Mouse (Mus musculus): ENCODE measurements around the gene Ing5. TPM values are rescaled to one million over a fixed set of nuclear protein-coding genes. Genes with fewer than 3 reads are reported as not detected.
A peak's percentile ranks its signal among the peaks of the same experiment; 100 is the strongest.
"Not testable (repeated sequence)": the region's sequence is repeated elsewhere in the genome, so short reads cannot be mapped to it uniquely, and the experiment has no call there.

The Ing5 gene
- 11.2 and 11.6 TPM in 2 replicates for polyA plus RNA-seq (2014; fragmentation: Nextera tagmentation; extraction: Ambion mirVana)

GRCm38 (mm10) chr1:93803556-93804507, at the start of gene Ing5:
Ing5 (plus strand) TSS chr1:93803965.
- WGBS: under 1% methylated on average over 94 of the region's 94 CpGs

DNA sequence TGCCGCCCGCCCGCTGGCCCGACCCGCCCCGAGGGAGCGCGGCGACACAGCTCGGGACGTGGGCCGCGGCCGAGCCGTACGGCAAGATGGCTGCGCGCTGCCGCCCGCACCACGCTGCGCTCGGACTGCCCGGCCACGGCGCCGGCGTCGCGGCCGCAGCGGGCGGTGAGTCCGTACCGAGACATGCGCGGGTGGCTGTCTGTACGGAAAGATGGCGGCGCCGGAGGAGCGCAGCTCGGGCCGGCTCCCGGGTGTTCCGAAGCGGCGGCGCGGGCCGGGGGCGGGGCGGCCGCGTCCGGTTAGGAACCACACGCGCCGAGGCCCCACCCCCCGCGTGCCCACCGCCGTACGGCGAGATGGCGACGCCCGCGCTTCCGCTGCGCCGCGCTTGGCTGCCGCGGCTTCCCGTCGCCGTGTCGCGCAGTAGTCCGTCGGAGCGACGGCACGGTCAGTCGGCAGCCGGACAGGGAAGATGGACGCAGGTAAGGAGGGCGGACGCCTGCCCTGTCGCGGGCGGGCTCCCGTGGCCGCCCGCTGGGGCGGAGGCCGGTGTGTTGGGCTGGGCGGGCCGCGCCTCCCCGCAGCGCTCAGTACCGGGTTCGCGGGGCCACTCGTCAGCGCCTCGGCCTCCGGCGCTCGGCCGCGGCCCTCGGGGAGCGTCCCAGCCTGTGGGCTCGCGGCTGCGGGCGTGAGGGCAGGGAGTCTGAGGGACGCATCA, 49.0 kb upstream of the Ing5 start, which contains the start of gene Thap4:
Gene Thap4 (minus strand): TSS at position 292 of the 718 bp plus-strand sequence.
- ATAC-seq (ENCODE audit: insufficient number of reproducible peaks, insufficient read depth, low FRiP score, low read depth): peak; percentile 90
- Histone ChIP-seq H3K9ac (ENCODE audit: low read length) (peak within 1 kb of the TSS; percentile 91), H3K27me3 (ENCODE audit: control insufficient read depth, insufficient read depth, low read length) (no peaks in the 10 kb centered on the region), H3K4me1 (ENCODE audit: control insufficient read depth in 2 of 2, insufficient read depth in 2 of 2, low read length in 2 of 2) (peaks cover 0 to 18% of the 10 kb centered on the region in 2 experiments; a peak in 3 of 4 replicates), H3K4me2 (ENCODE audit: low read length) (peak within 1 kb of the TSS; percentile 85), H3K36me3 (ENCODE audit: control insufficient read depth, insufficient read depth, low read length) (peaks cover 10% of the 10 kb centered on the region), H3K4me3 (ENCODE audit: control insufficient read depth in 1 of 2, insufficient read depth in 1 of 2, low read depth in 1 of 2, low read length in 2 of 2) (peak within 1 kb of the TSS; percentile 62 to 83), H3K27ac (replicated peaks in 1 of 2; ENCODE audit: control insufficient read depth in 1 of 2, insufficient read depth in 1 of 2, low read depth in 2 of 2, low read length in 2 of 2) (peak within 1 kb of the TSS; percentile 68 to 82), H3K9me3 (ENCODE audit: control insufficient read depth, low read length) (no peaks in the 10 kb centered on the region)
- under 1% methylated on average over 86 of the region's 121 CpGs for WGBS

More at GRCm38 (mm10) chr1:93803556-93804507, at the start of gene Ing5:
- Histone ChIP-seq H3K4me3 (ENCODE audit: control insufficient read depth in 1 of 2, insufficient read depth in 1 of 2, low read depth in 1 of 2, low read length in 2 of 2) (peak within 1 kb of the TSS; percentile 80 to 83), H3K9me3 (ENCODE audit: control insufficient read depth, low read length) (no peaks in the 10 kb centered on the region), H3K27me3 (ENCODE audit: control insufficient read depth, insufficient read depth, low read length) (no peaks in the 10 kb centered on the region), H3K9ac (ENCODE audit: low read length) (peak within 1 kb of the TSS; percentile 86), H3K4me2 (ENCODE audit: low read length) (peak within 1 kb of the TSS; percentile 94), H3K36me3 (ENCODE audit: control insufficient read depth, insufficient read depth, low read length) (peaks cover 50% of the 10 kb centered on the region), H3K27ac (replicated peaks in 1 of 2; ENCODE audit: control insufficient read depth in 1 of 2, insufficient read depth in 1 of 2, low read depth in 2 of 2, low read length in 2 of 2) (peak within 1 kb of the TSS; percentile 91 to 98), H3K4me1 (ENCODE audit: control insufficient read depth in 2 of 2, insufficient read depth in 2 of 2, low read length in 2 of 2) (peaks cover 10 to 39% of the 10 kb centered on the region in 2 experiments)
- ATAC-seq (ENCODE audit: insufficient number of reproducible peaks, insufficient read depth, low FRiP score, low read depth): peak; percentile 95

DNA sequence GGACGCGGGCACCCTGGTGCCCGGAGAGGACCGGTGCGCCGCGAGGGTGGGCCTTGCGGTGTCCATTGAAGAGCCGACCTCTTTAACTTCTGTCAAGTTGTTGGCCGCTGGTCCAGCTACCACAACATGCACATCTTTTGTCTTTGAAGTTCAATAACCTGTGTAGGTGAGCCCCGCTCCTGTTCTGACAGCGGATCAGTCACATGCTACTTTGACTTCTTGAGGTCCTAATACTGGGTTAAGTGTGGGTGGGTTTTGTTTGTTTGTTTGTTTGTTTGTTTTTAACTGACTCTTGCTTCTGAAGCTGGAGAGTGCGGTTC, 48.5 kb upstream of the Ing5 start:
- Histone ChIP-seq H3K36me3 (ENCODE audit: control insufficient read depth, insufficient read depth, low read length) (peaks cover 5% of the 10 kb centered on the region), H3K9me3 (ENCODE audit: control insufficient read depth, low read length) (no peaks in the 10 kb centered on the region), H3K9ac (ENCODE audit: low read length) (peak overlapping the region; percentile 91), H3K4me1 (ENCODE audit: control insufficient read depth in 2 of 2, insufficient read depth in 2 of 2, low read length in 2 of 2) (peaks cover 0 to 18% of the 10 kb centered on the region in 2 experiments; a peak in 3 of 4 replicates), H3K4me3 (ENCODE audit: control insufficient read depth in 1 of 2, insufficient read depth in 1 of 2, low read depth in 1 of 2, low read length in 2 of 2) (peak overlapping the region; percentile 62 to 83), H3K4me2 (ENCODE audit: low read length) (peak overlapping the region; percentile 69), H3K27me3 (ENCODE audit: control insufficient read depth, insufficient read depth, low read length) (no peaks in the 10 kb centered on the region), H3K27ac (replicated peaks in 1 of 2; ENCODE audit: control insufficient read depth in 1 of 2, insufficient read depth in 1 of 2, low read depth in 2 of 2, low read length in 2 of 2) (peak overlapping the region; percentile 18 to 82)
- under 1% methylated on average over 13 of the region's 13 CpGs for WGBS
- ATAC-seq (ENCODE audit: insufficient number of reproducible peaks, insufficient read depth, low FRiP score, low read depth): no peak

DNA sequence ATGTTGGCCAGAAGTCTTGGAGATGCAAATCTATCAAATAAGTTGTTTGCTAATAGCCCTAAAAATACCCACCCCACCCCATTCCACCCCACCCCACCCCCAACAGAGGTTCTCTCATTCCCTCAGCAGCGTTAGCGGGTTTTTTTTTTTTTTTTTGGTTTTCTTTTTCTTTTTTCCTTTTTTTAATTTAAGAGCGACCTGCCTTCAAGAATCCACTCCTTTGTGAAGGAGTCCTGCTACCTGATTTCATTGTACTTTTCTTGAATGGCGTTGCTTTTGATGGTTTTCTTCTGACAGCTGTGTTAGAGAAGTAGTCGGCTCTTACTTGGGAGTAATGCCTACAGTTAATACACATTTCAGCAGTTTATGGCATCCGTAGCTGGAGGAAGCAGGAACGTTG, 48.1 kb upstream of the Ing5 start:
- H3K27ac ChIP-seq (replicated peaks in 1 of 2; ENCODE audit: control insufficient read depth in 1 of 2, insufficient read depth in 1 of 2, low read depth in 2 of 2, low read length in 2 of 2): no peak overlapping the region; a peak in 1 of 4 replicates
- H3K9ac ChIP-seq (ENCODE audit: low read length): peak overlapping the region; percentile 91
- H3K4me1 ChIP-seq (ENCODE audit: control insufficient read depth in 2 of 2, insufficient read depth in 2 of 2, low read length in 2 of 2): peaks cover 0 to 18% of the 10 kb centered on the region in 2 experiments; a peak in 3 of 4 replicates
- 32% methylated on average over 7 of the region's 7 CpGs for WGBS
- peak overlapping the region; percentile 62 to 83; a peak in 3 of 4 replicates for H3K4me3 ChIP-seq (ENCODE audit: control insufficient read depth in 1 of 2, insufficient read depth in 1 of 2, low read depth in 1 of 2, low read length in 2 of 2)
- no peaks in the 10 kb centered on the region for H3K9me3 ChIP-seq (ENCODE audit: control insufficient read depth, low read length)
- peaks cover 1% of the 10 kb centered on the region for H3K36me3 ChIP-seq (ENCODE audit: control insufficient read depth, insufficient read depth, low read length)
- no peak for ATAC-seq (ENCODE audit: insufficient number of reproducible peaks, insufficient read depth, low FRiP score, low read depth)
- H3K4me2 ChIP-seq (ENCODE audit: low read length): peak overlapping the region; percentile 69
- no peaks in the 10 kb centered on the region for H3K27me3 ChIP-seq (ENCODE audit: control insufficient read depth, insufficient read depth, low read length)

GRCm38 (mm10) chr1:93756154-93756553, 47.6 kb upstream of the Ing5 start:
- peak overlapping the region; percentile 69; the same call in 1 of the 2 replicates for H3K4me2 ChIP-seq (ENCODE audit: low read length)

DNA sequence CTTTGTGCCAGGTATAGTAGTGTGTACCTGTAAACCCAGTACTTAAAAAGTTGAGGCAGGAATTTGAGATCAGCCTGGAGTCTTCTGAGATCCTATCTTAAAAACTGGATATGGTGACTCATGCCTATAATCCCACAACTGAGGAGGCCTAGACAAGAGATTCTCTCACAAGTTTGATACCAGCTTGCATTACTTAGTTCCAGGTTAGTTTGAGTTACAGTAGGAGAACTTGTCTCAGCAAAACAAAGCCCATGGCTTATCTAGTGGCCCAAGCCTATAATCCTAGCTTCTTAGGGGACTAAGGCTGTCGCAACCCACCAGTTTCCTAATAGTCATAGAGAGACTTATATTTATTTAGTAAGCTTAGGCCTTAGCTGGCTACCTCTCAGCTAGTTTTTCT, 43.7 kb upstream of the Ing5 start:
- 85% methylated on average over 1 of the region's 1 CpGs for WGBS
- H3K27me3 ChIP-seq (ENCODE audit: control insufficient read depth, insufficient read depth, low read length): no peaks in the 10 kb centered on the region
- ATAC-seq (ENCODE audit: insufficient number of reproducible peaks, insufficient read depth, low FRiP score, low read depth): no peak
- no peaks in the 10 kb centered on the region for H3K36me3 ChIP-seq (ENCODE audit: control insufficient read depth, insufficient read depth, low read length)
- H3K4me1 ChIP-seq (ENCODE audit: control insufficient read depth in 2 of 2, insufficient read depth in 2 of 2, low read length in 2 of 2): peaks cover 0 to 12% of the 10 kb centered on the region in 2 experiments; a peak in 2 of 4 replicates
- no peak overlapping the region for H3K9ac ChIP-seq (ENCODE audit: low read length)
- H3K9me3 ChIP-seq (ENCODE audit: control insufficient read depth, low read length): no peaks in the 10 kb centered on the region
- H3K4me3 ChIP-seq (ENCODE audit: control insufficient read depth in 1 of 2, insufficient read depth in 1 of 2, low read depth in 1 of 2, low read length in 2 of 2): no peak overlapping the region
- H3K4me2 ChIP-seq (ENCODE audit: low read length): no peak overlapping the region
- no peak overlapping the region for H3K27ac ChIP-seq (replicated peaks in 1 of 2; ENCODE audit: control insufficient read depth in 1 of 2, insufficient read depth in 1 of 2, low read depth in 2 of 2, low read length in 2 of 2)

More at GRCm38 (mm10) chr1:93756154-93756553, 47.6 kb upstream of the Ing5 start:
- Histone ChIP-seq H3K4me3 (ENCODE audit: control insufficient read depth in 1 of 2, insufficient read depth in 1 of 2, low read depth in 1 of 2, low read length in 2 of 2) (no peak overlapping the region), H3K9me3 (ENCODE audit: control insufficient read depth, low read length) (no peaks in the 10 kb centered on the region), H3K27ac (replicated peaks in 1 of 2; ENCODE audit: control insufficient read depth in 1 of 2, insufficient read depth in 1 of 2, low read depth in 2 of 2, low read length in 2 of 2) (no peak overlapping the region), H3K27me3 (ENCODE audit: control insufficient read depth, insufficient read depth, low read length) (no peaks in the 10 kb centered on the region), H3K9ac (ENCODE audit: low read length) (no peak overlapping the region), H3K36me3 (ENCODE audit: control insufficient read depth, insufficient read depth, low read length) (no peaks in the 10 kb centered on the region), H3K4me1 (ENCODE audit: control insufficient read depth in 2 of 2, insufficient read depth in 2 of 2, low read length in 2 of 2) (peaks cover 0 to 18% of the 10 kb centered on the region in 2 experiments; a peak in 3 of 4 replicates)
- no peak for ATAC-seq (ENCODE audit: insufficient number of reproducible peaks, insufficient read depth, low FRiP score, low read depth)

- not testable (repeated sequence) for H3K4me3 ChIP-seq (ENCODE audit: control insufficient read depth in 1 of 2, insufficient read depth in 1 of 2, low read depth in 1 of 2, low read length in 2 of 2); H3K9me3 ChIP-seq (ENCODE audit: control insufficient read depth, low read length); H3K4me2 ChIP-seq (ENCODE audit: low read length); H3K9ac ChIP-seq (ENCODE audit: low read length); H3K36me3 ChIP-seq (ENCODE audit: control insufficient read depth, insufficient read depth, low read length); H3K4me1 ChIP-seq (ENCODE audit: control insufficient read depth in 2 of 2, insufficient read depth in 2 of 2, low read length in 2 of 2); H3K27me3 ChIP-seq (ENCODE audit: control insufficient read depth, insufficient read depth, low read length); ATAC-seq (ENCODE audit: insufficient number of reproducible peaks, insufficient read depth, low FRiP score, low read depth); H3K27ac ChIP-seq (replicated peaks in 1 of 2; ENCODE audit: control insufficient read depth in 1 of 2, insufficient read depth in 1 of 2, low read depth in 2 of 2, low read length in 2 of 2)
- WGBS: 90% methylated on average over 3 of the region's 3 CpGs
Observed at GRCm38 (mm10) chr1:93763531-93763930, 40.2 kb upstream of the Ing5 start.

Data from heart, embryonic 14.5 days (tissue).